Mouse (Mus musculus) midbrain, embryonic 15.5 days (tissue): Measurements from ENCODE around the gene Gm13287. TPM values are rescaled to one million over a fixed set of nuclear protein-coding genes. Genes with fewer than 3 reads are reported as not detected.

Source experiments
- polyA plus RNA-seq: library from polyadenylated mRNA; unstranded; fragments of >200 nt; fragmentation: Nextera tagmentation; extraction: Ambion mirVana; gene quantifications from 2 replicates; pipeline ENCODE4 v1.2.1, GENCODE M21; 2015

Gm13287 gene
- polyA plus RNA-seq, 1 experiment from 2014 or later = not detected

Other genes starting within 250 kb of the Gm13287 start
- not detected in 2 replicates for gene Ifna15, start 245.0 kb upstream of the Gm13287 start, polyA plus RNA-seq
- not detected in 2 replicates for gene Ifna14, start 231.5 kb upstream of the Gm13287 start, polyA plus RNA-seq
- gene Ifna9, start 210.9 kb upstream of the Gm13287 start, polyA plus RNA-seq = not detected in 2 replicates
- gene Ifna12, start 199.9 kb upstream of the Gm13287 start, polyA plus RNA-seq = not detected in 2 replicates
- not detected in 2 replicates for gene C87499, start 168.8 kb upstream of the Gm13287 start, polyA plus RNA-seq
- gene Ifna13, start 158.8 kb upstream of the Gm13287 start, polyA plus RNA-seq = not detected in 2 replicates
- gene Ifna16, start 126.3 kb upstream of the Gm13287 start, polyA plus RNA-seq = not detected in 2 replicates
- gene Ifna2, start 119.3 kb upstream of the Gm13287 start, polyA plus RNA-seq = not detected in 2 replicates
- not detected in 2 replicates for gene Ifnab, start 111.9 kb upstream of the Gm13287 start, polyA plus RNA-seq
- gene Gm26566, start 81.4 kb upstream of the Gm13287 start, polyA plus RNA-seq = 1.2 and 1.6 TPM in 2 replicates
- 112 and 117 TPM in 2 replicates for gene Klhl9, start 80.8 kb upstream of the Gm13287 start, polyA plus RNA-seq
- not detected in 2 replicates for gene Gm13271, start 48.4 kb upstream of the Gm13287 start, polyA plus RNA-seq
- not detected in 2 replicates for gene Gm13283, start 43.1 kb upstream of the Gm13287 start, polyA plus RNA-seq
- gene Gm13290, start 29.4 kb upstream of the Gm13287 start, polyA plus RNA-seq = not detected in 2 replicates
- not detected in 2 replicates for gene Gm13289, start 26.3 kb upstream of the Gm13287 start, polyA plus RNA-seq
- gene Gm13272, start 23.4 kb upstream of the Gm13287 start, polyA plus RNA-seq = not detected in 2 replicates
- 0.14 and 0.17 TPM in 2 replicates for gene Ifnz, start 21.1 kb upstream of the Gm13287 start, polyA plus RNA-seq
- gene Gm13276, start 17.5 kb upstream of the Gm13287 start, polyA plus RNA-seq = not detected in 2 replicates
- gene Gm13277, start 14.6 kb upstream of the Gm13287 start, polyA plus RNA-seq = not detected in 2 replicates
- not detected in 2 replicates for gene Gm13278, start 11.7 kb upstream of the Gm13287 start, polyA plus RNA-seq
- not detected in 2 replicates for gene Gm13275, start 8.8 kb upstream of the Gm13287 start, polyA plus RNA-seq
- gene Gm13279, start 5.9 kb upstream of the Gm13287 start, polyA plus RNA-seq = not detected in 2 replicates
- gene Gm13285, start 3.6 kb upstream of the Gm13287 start, polyA plus RNA-seq = not detected in 2 replicates
- not detected in 2 replicates for gene Gm13288, start 2.3 kb downstream of the Gm13287 start, polyA plus RNA-seq
- gene Ifna7, start 13.0 kb downstream of the Gm13287 start, polyA plus RNA-seq = not detected in 2 replicates
- not detected in 2 replicates for gene Ifna11, start 16.7 kb downstream of the Gm13287 start, polyA plus RNA-seq
- gene Ifna6, start 24.2 kb downstream of the Gm13287 start, polyA plus RNA-seq = not detected in 2 replicates
- not detected in 2 replicates for gene Ifna5, start 32.3 kb downstream of the Gm13287 start, polyA plus RNA-seq
- gene Ifna4, start 38.6 kb downstream of the Gm13287 start, polyA plus RNA-seq = not detected in 2 replicates
- not detected in 2 replicates for gene Ifna1, start 46.8 kb downstream of the Gm13287 start, polyA plus RNA-seq
- gene Ifne, start 76.9 kb downstream of the Gm13287 start, polyA plus RNA-seq = not detected in 2 replicates